Mouse (Mus musculus) embryo, embryonic 10 days (tissue): ENCODE data around the gene Arhgef17.

ENCODE experiments used
- DNase-seq: peaks from one replicate; pipeline ENCODE4 v3.0.0-alpha.2; 2015; ENCODE audit warnings: low spot score

The Arhgef17 gene

GRCm38 (mm10) chr7:100845026-100845400 is 86.9 kb downstream of the Arhgef17 start:
- DNase-seq: no peak

GRCm38 (mm10) chr7:100844385-100845025 is 87.4 kb downstream of the Arhgef17 start:
- DNase-seq: no peak

- DNase-seq: no peak
Measured at GRCm38 (mm10) chr7:100843866-100844265, 88.0 kb downstream of the Arhgef17 start.

DNA sequence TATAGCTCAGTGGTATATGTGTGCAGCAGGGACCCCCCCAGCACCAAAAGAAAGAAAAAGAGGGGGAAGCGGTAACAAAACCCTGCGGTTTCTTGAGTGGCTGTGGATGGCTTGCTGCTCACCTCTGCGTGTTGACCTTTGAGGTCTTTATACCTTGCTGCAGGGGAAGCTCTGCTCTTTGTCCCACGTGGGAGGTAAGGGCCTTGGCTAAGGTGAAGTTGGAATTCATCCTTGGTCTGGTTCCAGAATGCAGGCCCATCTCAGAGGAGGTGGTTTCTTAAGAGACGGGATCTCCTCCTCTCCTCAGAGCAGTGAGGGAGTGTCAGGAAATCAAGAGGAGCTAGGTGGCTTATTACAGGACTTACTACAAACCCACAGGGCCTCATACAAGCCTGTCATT is 89.7 kb downstream of the Arhgef17 start:
- DNase-seq: no peak

DNA sequence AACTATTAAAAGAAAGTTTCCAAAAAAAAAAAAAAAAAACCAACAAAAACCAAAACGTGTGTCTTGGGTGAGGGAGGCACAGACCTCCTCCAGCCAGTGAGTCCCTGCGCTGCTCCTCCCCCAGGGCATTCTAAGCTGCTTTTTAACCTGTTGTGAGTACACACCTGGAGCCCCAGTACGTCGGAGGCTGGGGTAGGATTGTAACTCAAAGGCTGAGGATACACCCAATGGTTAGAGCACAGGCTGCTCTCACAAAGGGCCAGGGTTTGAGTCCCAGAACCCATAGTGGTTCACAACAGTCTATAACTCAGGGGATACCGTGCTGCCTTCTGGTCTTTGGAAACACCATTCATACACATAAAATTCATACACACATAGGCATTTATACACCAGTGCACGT is 90.3 kb downstream of the Arhgef17 start:
- DNase-seq: no peak

- DNase-seq: no peak
Measured at GRCm38 (mm10) chr7:100840906-100841305, 91.0 kb downstream of the Arhgef17 start.

- no peak for DNase-seq
Measured at GRCm38 (mm10) chr7:100839632-100840402, 92.1 kb downstream of the Arhgef17 start.

GRCm38 (mm10) chr7:100837701-100838100 is 94.2 kb downstream of the Arhgef17 start:
- DNase-seq: no peak

GRCm38 (mm10) chr7:100836657-100837056 is 95.2 kb downstream of the Arhgef17 start:
- DNase-seq: no peak

- DNase-seq: no peak
Measured at GRCm38 (mm10) chr7:100835711-100836110, 96.2 kb downstream of the Arhgef17 start.

GRCm38 (mm10) chr7:100835168-100835567 is 96.7 kb downstream of the Arhgef17 start:
- DNase-seq: no peak

GRCm38 (mm10) chr7:100833859-100834258 is 98.0 kb downstream of the Arhgef17 start:
- no peak for DNase-seq

DNA sequence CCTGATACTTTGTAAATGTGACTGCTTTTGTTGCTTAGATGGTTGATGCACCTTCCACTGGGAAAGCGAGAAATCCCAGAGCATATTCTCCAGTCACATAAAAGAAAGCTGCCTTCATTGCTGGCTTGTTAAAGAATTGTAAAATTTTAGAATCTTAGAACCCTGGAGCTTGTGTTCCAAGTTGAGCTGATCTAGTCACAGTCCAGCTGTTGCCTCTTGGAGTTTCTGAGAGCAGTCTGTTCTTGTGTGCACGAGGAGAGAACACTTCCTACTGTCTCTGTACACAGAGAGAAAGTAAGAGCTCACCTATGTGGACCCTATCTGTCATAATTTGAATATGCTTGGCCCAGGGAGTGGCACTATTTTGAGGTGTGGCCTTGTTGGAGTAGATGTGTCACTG is 103.4 kb downstream of the Arhgef17 start:
- DNase-seq: no peak

DNA sequence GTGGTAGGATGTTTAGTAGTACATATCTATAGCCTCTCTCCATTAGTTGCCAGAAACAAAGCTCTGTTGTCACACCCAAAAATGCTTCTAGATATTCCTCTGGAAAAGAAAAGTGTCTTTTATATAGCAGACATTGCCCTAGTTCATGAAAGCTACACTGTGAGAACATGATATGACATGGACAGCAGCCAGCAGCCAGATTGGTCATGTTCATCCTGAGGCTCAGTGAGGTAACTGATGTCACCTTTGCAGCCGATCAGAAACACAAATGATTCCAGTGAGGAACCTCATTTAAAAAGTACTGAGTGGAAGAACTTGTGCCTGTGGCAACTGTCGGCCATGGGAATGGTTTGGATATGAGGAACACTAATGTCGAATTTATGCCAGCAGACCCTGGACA is 107.2 kb downstream of the Arhgef17 start:
- no peak for DNase-seq
